Mouse (Mus musculus) gastrocnemius, postnatal 4 days (tissue): ENCODE data around the gene Pygo1. TPM values are rescaled to one million over a fixed set of nuclear protein-coding genes. Genes with fewer than 3 reads are reported as not detected.

ENCODE experiments used
- DNase-seq, 2 experiments: peaks; one replicate each; pipeline ENCODE4 v3.0.0; 2021 to 2022; ENCODE audit warnings: low spot score in 2 of 2, mixed read lengths in 2 of 2
- total RNA-seq, 2 experiments: library from RNA; stranded (reverse); gene quantifications; 2 replicates each; pipeline ENCODE4 v1.2.3; 2021

Gene Pygo1
- total RNA-seq, 2 experiments from 2014 or later: 6.2 to 7.0 TPM

DNA sequence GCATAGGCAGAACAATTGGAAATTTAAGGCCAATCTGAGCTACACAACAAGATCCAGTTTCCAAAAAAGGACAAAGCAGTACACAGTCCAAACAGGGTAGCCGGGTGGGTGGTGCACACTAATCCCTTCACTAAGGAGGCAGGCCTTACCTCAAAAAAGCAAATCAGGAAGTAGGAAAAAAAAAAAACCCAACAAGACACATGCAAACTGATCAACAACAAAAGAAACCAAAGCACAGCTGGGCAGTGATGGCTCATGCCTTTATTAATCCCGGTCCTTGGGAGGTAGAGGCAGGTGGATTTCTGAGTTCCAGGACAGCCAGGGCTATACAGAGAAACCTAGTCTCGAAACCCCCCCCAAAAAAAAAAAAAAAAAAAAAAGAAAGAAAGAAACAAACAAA is 62.3 kb downstream of the Pygo1 start:
- no peak for DNase-seq

DNA sequence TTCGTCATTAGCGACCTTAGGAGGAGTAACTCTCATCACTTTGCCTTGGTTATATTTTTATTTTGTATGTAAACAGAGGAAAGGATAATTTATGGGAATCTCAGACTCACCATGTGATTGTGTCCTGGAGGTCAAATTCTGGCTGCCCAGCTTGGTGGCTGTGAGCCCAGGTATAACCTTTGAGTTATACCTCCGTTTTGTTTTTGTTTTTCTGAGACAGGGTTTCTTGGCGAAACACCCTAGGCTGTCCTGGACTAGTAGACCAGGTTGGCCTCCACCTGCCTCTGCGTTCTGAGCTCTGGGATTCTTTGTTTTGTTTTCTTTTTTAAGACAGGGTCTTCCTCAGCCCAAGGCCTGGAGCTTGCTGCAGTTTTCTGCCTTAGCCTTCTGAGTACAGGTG is 63.3 kb downstream of the Pygo1 start:
- DNase-seq: no peak

DNA sequence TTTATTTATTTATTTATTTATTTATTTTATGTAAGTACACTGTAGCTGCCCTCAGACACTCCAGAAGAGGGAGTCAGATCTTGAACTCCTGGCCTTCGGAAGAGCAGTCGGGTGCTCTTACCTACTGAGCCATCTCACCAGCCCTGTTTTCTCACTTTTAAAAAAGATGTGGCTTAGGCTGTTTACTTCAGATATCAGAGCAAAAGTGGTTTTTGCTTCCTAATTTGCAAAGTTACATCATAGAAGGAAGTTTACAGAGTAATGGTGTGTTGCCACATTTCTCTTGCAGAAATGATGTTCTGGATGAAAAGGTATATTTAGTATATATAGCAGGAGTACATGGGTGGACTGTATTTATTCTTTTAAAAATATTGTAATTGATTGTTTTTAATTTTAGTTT is 66.0 kb downstream of the Pygo1 start:
- DNase-seq: no peak

DNA sequence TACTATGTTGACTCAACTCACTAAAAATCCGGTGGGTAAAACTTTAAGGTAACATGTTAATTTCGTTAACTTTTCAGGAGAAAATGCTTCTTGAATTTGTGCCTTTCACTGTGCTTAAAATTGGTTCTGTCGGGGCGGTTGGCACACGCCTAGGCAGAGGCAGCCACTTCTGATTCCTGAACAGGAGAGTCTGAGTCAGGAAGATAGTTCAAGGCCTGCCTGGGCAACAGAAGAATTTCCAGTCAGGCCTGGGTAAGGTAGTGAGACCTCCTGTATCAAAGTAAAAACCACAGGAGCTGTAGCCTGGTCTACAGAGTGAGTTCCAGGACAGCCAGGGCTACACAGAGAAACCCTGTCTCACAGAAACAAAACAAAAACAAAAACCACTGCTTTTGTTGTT is 67.1 kb downstream of the Pygo1 start:
- no peak for DNase-seq

DNA sequence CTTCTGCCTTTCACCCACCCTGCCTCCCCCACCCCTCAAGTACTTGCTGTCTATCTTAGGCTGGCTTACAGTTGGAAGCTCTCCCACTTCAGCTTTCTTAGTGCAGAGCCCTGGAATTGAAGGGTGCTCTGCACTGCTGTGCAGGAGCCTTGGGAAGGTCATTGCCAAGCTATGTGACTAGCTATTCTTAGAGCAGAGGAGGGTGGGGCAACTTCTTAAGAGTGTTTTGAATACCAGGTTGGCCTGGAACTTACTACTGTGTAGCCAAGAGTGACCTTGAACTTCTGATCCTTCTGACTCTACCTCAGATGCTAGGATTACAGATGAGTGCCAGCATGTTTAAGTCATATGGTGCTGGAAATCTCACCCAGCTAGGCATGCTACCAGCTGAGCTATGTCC is 70.7 kb downstream of the Pygo1 start:
- DNase-seq: no peak

DNA sequence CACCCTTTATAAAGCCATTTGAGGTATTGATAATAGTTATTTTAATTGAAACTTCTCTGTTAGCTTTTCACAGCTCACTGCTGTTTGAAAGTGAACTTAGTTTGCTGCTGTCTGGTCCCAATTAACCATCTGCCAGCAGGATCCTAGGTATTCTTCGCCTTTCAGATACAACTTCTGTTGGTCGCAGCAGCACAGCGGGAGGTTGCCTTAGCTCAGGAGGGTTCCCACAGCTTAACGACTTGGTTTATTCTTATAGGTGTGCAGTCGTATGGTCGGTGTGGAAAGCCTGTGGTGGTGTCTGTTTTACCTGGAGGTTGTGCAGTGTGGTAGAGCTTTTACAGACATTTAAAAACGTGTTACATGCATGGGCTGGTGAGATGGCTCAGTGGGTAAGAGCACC is 71.4 kb downstream of the Pygo1 start:
- DNase-seq: no peak

DNA sequence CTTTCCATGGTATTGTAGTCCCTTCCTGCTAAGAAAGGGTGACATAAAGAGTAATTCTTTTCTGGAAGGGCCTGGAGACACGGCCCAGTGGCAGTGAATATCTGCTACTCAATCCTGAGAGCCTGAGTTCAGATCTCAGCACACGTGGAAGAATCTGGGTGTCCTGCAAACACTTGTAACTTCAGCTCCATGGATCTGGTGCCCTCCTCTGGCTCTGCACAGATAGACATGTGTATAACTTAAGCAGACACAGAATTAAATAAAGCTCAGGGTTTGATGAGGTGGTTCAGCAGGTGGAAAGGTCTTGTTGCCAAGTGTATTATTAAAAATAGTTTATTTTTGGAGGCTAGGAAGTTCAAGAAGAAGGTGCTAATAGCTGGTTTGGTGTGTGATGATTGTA is 75.0 kb downstream of the Pygo1 start:
- no peak for DNase-seq

DNA sequence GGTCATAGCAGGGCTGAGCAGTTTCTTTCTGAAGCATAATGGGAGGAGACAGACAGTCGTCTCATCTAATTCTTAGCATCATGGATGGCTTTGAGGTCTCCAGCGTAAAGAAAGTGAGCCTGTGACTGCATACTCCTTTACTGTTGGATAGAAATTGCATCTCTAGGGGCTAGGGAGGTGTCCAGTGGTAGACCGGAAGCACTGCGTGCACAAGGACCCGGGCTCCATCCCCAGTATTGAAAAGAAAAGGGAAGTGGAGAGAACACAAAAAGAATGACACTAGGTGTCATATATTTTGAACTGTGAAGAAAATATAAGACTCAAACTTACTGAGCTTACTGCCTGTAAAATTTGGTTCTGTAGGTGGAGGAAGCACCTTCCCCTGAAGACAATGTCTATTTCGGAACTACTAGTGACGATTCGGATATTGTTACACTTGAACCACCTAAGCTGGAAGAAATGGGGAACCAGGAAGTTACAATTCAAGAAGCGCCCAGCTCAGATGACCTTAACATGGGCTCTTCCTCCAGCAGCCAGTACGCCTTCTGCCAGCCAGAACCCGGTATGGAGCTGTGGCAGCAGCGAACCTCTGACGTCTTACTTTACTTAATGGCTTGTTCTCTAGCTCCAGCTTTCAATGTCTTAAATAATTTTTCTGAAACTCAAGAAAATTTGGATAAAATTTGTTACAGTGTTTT is 76.0 kb downstream of the Pygo1 start:
- no peak for DNase-seq

Other genes starting within 250 kb of the Pygo1 start
- 1 to 10 TPM in 1 of 2 experiments, under 1 TPM in 1; 0.98 to 1.9 TPM for gene Prtg, start 118.8 kb upstream of the Pygo1 start, total RNA-seq
- under 1 TPM; 0.54 to 0.80 TPM for gene Dyx1c1, start 33.1 kb downstream of the Pygo1 start, total RNA-seq
- not detected for gene Gm44503, start 33.2 kb downstream of the Pygo1 start, total RNA-seq
- 1 to 10 TPM; 5.2 to 6.2 TPM for gene Ccpg1os, start 59.7 kb downstream of the Pygo1 start, total RNA-seq
- 10 to 100 TPM; 30.4 to 36.2 TPM for gene Ccpg1, start 59.8 kb downstream of the Pygo1 start, total RNA-seq
- 1 to 10 TPM; 6.7 to 7.0 TPM for gene Pigb, start 114.7 kb downstream of the Pygo1 start, total RNA-seq
- 1 to 10 TPM; 2.5 to 3.1 TPM for gene Rab27a, start 119.2 kb downstream of the Pygo1 start, total RNA-seq
- not detected for gene Khdc3, start 176.2 kb downstream of the Pygo1 start, total RNA-seq
- not detected for gene Gm20509, start 176.8 kb downstream of the Pygo1 start, total RNA-seq
- 10 to 100 TPM; 45.3 to 47.6 TPM for gene Rsl24d1, start 187.8 kb downstream of the Pygo1 start, total RNA-seq